Mouse (Mus musculus): Measurements from ENCODE around the gene Bloc1s6.

Bloc1s6 gene

GRCm38 (mm10) chr2:122737894-122738830, at the start of gene Bloc1s6:
Bloc1s6 (plus strand) TSS chr2:122738503.
- DNase-seq (ENCODE audit: inconsistent age in 2 of 2, low spot score in 1 of 2), result peak; percentile 91 to 96

GRCm38 (mm10) chr2:122697526-122697925, 40.8 kb upstream of the Bloc1s6 start:
- DNase-seq (ENCODE audit: inconsistent age in 2 of 2, low spot score in 1 of 2), result no peak

GRCm38 (mm10) chr2:122701012-122701411, 37.3 kb upstream of the Bloc1s6 start:
- DNase-seq (ENCODE audit: inconsistent age in 2 of 2, low spot score in 1 of 2), result no peak

- peak; percentile 64 to 88 for DNase-seq (ENCODE audit: inconsistent age in 2 of 2, low spot score in 1 of 2)
Observed at GRCm38 (mm10) chr2:122701871-122702180, 36.5 kb upstream of the Bloc1s6 start.

- DNase-seq (ENCODE audit: inconsistent age in 2 of 2, low spot score in 1 of 2), result peak; percentile 89 to 94
Observed at GRCm38 (mm10) chr2:122702181-122703036, 35.9 kb upstream of the Bloc1s6 start, which contains the start of gene Slc30a4. Slc30a4 (minus strand) TSS chr2:122702663.

GRCm38 (mm10) chr2:122704572-122704971, 33.7 kb upstream of the Bloc1s6 start:
- peak in 1 of 2 experiments; percentile 40 for DNase-seq (ENCODE audit: inconsistent age in 2 of 2, low spot score in 1 of 2)

GRCm38 (mm10) chr2:122708080-122708479, 30.2 kb upstream of the Bloc1s6 start:
- DNase-seq (ENCODE audit: inconsistent age in 2 of 2, low spot score in 1 of 2), result peak in 1 of 2 experiments; percentile 36

- peak in 1 of 2 experiments; percentile 50 for DNase-seq (ENCODE audit: inconsistent age in 2 of 2, low spot score in 1 of 2)
Observed at GRCm38 (mm10) chr2:122709156-122709555, 29.1 kb upstream of the Bloc1s6 start.

- no peak for DNase-seq (ENCODE audit: inconsistent age in 2 of 2, low spot score in 1 of 2)
Observed at GRCm38 (mm10) chr2:122711911-122712310, 26.4 kb upstream of the Bloc1s6 start.

GRCm38 (mm10) chr2:122712848-122713247, 25.5 kb upstream of the Bloc1s6 start:
- no peak for DNase-seq (ENCODE audit: inconsistent age in 2 of 2, low spot score in 1 of 2)

GRCm38 (mm10) chr2:122715148-122715692, 23.1 kb upstream of the Bloc1s6 start:
- DNase-seq (ENCODE audit: inconsistent age in 2 of 2, low spot score in 1 of 2), result peak in 1 of 2 experiments; percentile 79

GRCm38 (mm10) chr2:122716301-122716842, 21.9 kb upstream of the Bloc1s6 start:
- peak in 1 of 2 experiments; percentile 54 for DNase-seq (ENCODE audit: inconsistent age in 2 of 2, low spot score in 1 of 2)

- peak; percentile 38 to 80 for DNase-seq (ENCODE audit: inconsistent age in 2 of 2, low spot score in 1 of 2)
Observed at GRCm38 (mm10) chr2:122719232-122719631, 19.1 kb upstream of the Bloc1s6 start.

GRCm38 (mm10) chr2:122720564-122720963, 17.7 kb upstream of the Bloc1s6 start:
- DNase-seq (ENCODE audit: inconsistent age in 2 of 2, low spot score in 1 of 2), result peak in 1 of 2 experiments; percentile 32

- peak; percentile 36 to 85 for DNase-seq (ENCODE audit: inconsistent age in 2 of 2, low spot score in 1 of 2)
Observed at GRCm38 (mm10) chr2:122725604-122726003, 12.7 kb upstream of the Bloc1s6 start.

- peak; percentile 32 to 85 for DNase-seq (ENCODE audit: inconsistent age in 2 of 2, low spot score in 1 of 2)
Observed at GRCm38 (mm10) chr2:122731456-122731855, 6.8 kb upstream of the Bloc1s6 start.

GRCm38 (mm10) chr2:122739023-122739422, 720 bp downstream of the Bloc1s6 start:
- no peak for DNase-seq (ENCODE audit: inconsistent age in 2 of 2, low spot score in 1 of 2)

- DNase-seq (ENCODE audit: inconsistent age in 2 of 2, low spot score in 1 of 2), result no peak
Observed at GRCm38 (mm10) chr2:122746461-122746860, 8.2 kb downstream of the Bloc1s6 start.

- peak; percentile 44 to 85 for DNase-seq (ENCODE audit: inconsistent age in 2 of 2, low spot score in 1 of 2)
Observed at GRCm38 (mm10) chr2:122753739-122754343, 15.5 kb downstream of the Bloc1s6 start.

GRCm38 (mm10) chr2:122759791-122760190, 21.5 kb downstream of the Bloc1s6 start:
- no peak for DNase-seq (ENCODE audit: inconsistent age in 2 of 2, low spot score in 1 of 2)
